Mouse (Mus musculus) embryonic facial prominence, embryonic 11.5 days (tissue): Measurements from ENCODE around the gene Dip2a. TPM values are rescaled to one million over a fixed set of nuclear protein-coding genes. Genes with fewer than 3 reads are reported as not detected.

Source experiments
- ATAC-seq: fragments of 200-750 bp; cut with Nextera tagmentation; replicated peaks from 2 replicates; pipeline ENCODE4 v1.8.0; 2017; ENCODE audit warnings: low read depth; ENCODE audit not compliant: insufficient number of reproducible peaks, low FRiP score, low TSS enrichment
- DNase-seq: peaks from one replicate; pipeline ENCODE4 v3.0.0-alpha.2; 2015; ENCODE audit warnings: low spot score
- H3K27ac ChIP-seq: fragments of 300-500 bp; sonication (generic); replicated peaks from 2 replicates; pipeline ENCODE4 v1.5.1; 2014; ENCODE audit warnings: mild to moderate bottlenecking, low read depth, low read length, control low read depth
- H3K27me3 ChIP-seq: fragments of 300-500 bp; sonication (generic); 2 replicates; pipeline ENCODE4 v1.6.1; 2014; ENCODE audit warnings: mild to moderate bottlenecking, low read length, moderate library complexity, mixed read lengths; ENCODE audit not compliant: control insufficient read depth, insufficient read depth
- H3K36me3 ChIP-seq: fragments of 300-500 bp; sonication (generic); replicated peaks from 2 replicates; pipeline ENCODE4 v1.6.1; 2014; ENCODE audit warnings: low read depth, mild to moderate bottlenecking, low read length, moderate library complexity, mixed read lengths; ENCODE audit not compliant: control insufficient read depth, insufficient read depth
- H3K4me1 ChIP-seq: fragments of 300-500 bp; sonication (generic); 2 replicates; pipeline ENCODE4 v1.6.1; 2014; ENCODE audit warnings: low read length, mixed read lengths; ENCODE audit not compliant: control insufficient read depth, insufficient read depth
- H3K4me2 ChIP-seq: fragments of 300-500 bp; sonication (generic); 2 replicates; pipeline ENCODE4 v1.6.1; 2014; ENCODE audit warnings: low read depth, mild to moderate bottlenecking, control low read depth, low read length, moderate library complexity
- H3K4me3 ChIP-seq: fragments of 300-500 bp; sonication (generic); 2 replicates; pipeline ENCODE4 v1.5.1; 2014; ENCODE audit warnings: low read depth, low read length, control low read depth
- H3K9ac ChIP-seq: fragments of 300-500 bp; sonication (generic); replicated peaks from 2 replicates; pipeline ENCODE4 v1.6.1; 2014; ENCODE audit warnings: mild to moderate bottlenecking, control low read depth, low read length
- H3K9me3 ChIP-seq: fragments of 300-500 bp; sonication (generic); replicated peaks from 2 replicates; pipeline ENCODE4 v1.6.1; 2016; ENCODE audit warnings: mild to moderate bottlenecking, low read length, inconsistent platforms, mixed read lengths; ENCODE audit not compliant: control insufficient read depth
- WGBS: fragments of 180-500 bp; shearing (Covaris S2); extraction: QIAGEN DNeasy Blood & Tissue Kit; methylation state at CpG from one replicate; pipeline ENCODE4 v1.1.7; 2014; 5-methylcytosine and 5-hydroxymethylcytosine counted together
- polyA plus RNA-seq: library from polyadenylated mRNA; unstranded; fragments of >200 nt; fragmentation: Nextera tagmentation; extraction: Ambion mirVana; gene quantifications from 2 replicates; pipeline ENCODE4 v1.2.1, GENCODE M21; 2014

Dip2a gene
- polyA plus RNA-seq, 1 experiment from 2014 or later, result 3.9 TPM

- Histone ChIP-seq H3K36me3 (no peaks in the 10 kb centered on the region), H3K4me3 (no peak overlapping the region), H3K27me3 (no peaks in the 10 kb centered on the region), H3K9ac (no peak overlapping the region), H3K4me2 (no peak overlapping the region), H3K27ac (no peak overlapping the region), H3K4me1 (no peaks in the 10 kb centered on the region), H3K9me3 (no peaks in the 10 kb centered on the region)
- ATAC-seq (no peak), DNase-seq (no peak)
- 89% methylated on average over 5 of the region's 5 CpGs for WGBS
Measured at GRCm38 (mm10) chr10:76300133-76300532, 45.0 kb downstream of the Dip2a start.

- Histone ChIP-seq H3K4me3 (no peak overlapping the region), H3K27me3 (no peaks in the 10 kb centered on the region), H3K36me3 (no peaks in the 10 kb centered on the region; the same call in 1 of the 2 replicates), H3K27ac (no peak overlapping the region), H3K9me3 (no peaks in the 10 kb centered on the region), H3K9ac (no peak overlapping the region), H3K4me1 (no peaks in the 10 kb centered on the region), H3K4me2 (no peak overlapping the region)
- DNase-seq (no peak), ATAC-seq (no peak)
- WGBS, result 94% methylated on average over 4 of the region's 4 CpGs
Measured at GRCm38 (mm10) chr10:76293222-76293621, 51.9 kb downstream of the Dip2a start.

GRCm38 (mm10) chr10:76289936-76290671 is 55.0 kb downstream of the Dip2a start:
- Histone ChIP-seq H3K36me3 (no peaks in the 10 kb centered on the region; the same call in 1 of the 2 replicates), H3K9ac (no peak overlapping the region), H3K4me2 (no peak overlapping the region), H3K9me3 (no peaks in the 10 kb centered on the region), H3K4me1 (no peaks in the 10 kb centered on the region), H3K4me3 (no peak overlapping the region), H3K27ac (no peak overlapping the region), H3K27me3 (no peaks in the 10 kb centered on the region)
- no peak for DNase-seq
- ATAC-seq, result no peak
- WGBS, result 85% methylated on average over 3 of the region's 3 CpGs

- H3K9me3 ChIP-seq, result no peaks in the 10 kb centered on the region
- H3K9ac ChIP-seq, result no peak overlapping the region
- H3K27me3 ChIP-seq, result no peaks in the 10 kb centered on the region
- H3K4me1 ChIP-seq, result no peaks in the 10 kb centered on the region
- no peaks in the 10 kb centered on the region; the same call in 1 of the 2 replicates for H3K36me3 ChIP-seq
- no peak overlapping the region for H3K4me2 ChIP-seq
- ATAC-seq, result no peak
- DNase-seq, result no peak
- WGBS, result 85% methylated on average over 5 of the region's 5 CpGs
- no peak overlapping the region for H3K4me3 ChIP-seq
- no peak overlapping the region for H3K27ac ChIP-seq
Measured at GRCm38 (mm10) chr10:76289052-76289451, 56.0 kb downstream of the Dip2a start.

GRCm38 (mm10) chr10:76288268-76288993 is 56.7 kb downstream of the Dip2a start:
- H3K9me3 ChIP-seq, result no peaks in the 10 kb centered on the region
- DNase-seq, result no peak
- no peak for ATAC-seq
- 64% methylated on average over 11 of the region's 11 CpGs for WGBS
- no peaks in the 10 kb centered on the region for H3K27me3 ChIP-seq
- H3K4me2 ChIP-seq, result no peak overlapping the region
- no peak overlapping the region for H3K27ac ChIP-seq
- no peak overlapping the region for H3K4me3 ChIP-seq
- H3K4me1 ChIP-seq, result no peaks in the 10 kb centered on the region
- H3K36me3 ChIP-seq, result no peaks in the 10 kb centered on the region; the same call in 1 of the 2 replicates
- H3K9ac ChIP-seq, result no peak overlapping the region

GRCm38 (mm10) chr10:76278541-76279097 is 66.5 kb downstream of the Dip2a start:
- Histone ChIP-seq H3K36me3 (no peaks in the 10 kb centered on the region; the same call in 1 of the 2 replicates), H3K4me2 (no peak overlapping the region), H3K27me3 (no peaks in the 10 kb centered on the region), H3K27ac (no peak overlapping the region), H3K9ac (no peak overlapping the region), H3K4me3 (no peak overlapping the region), H3K9me3 (no peaks in the 10 kb centered on the region), H3K4me1 (no peaks in the 10 kb centered on the region)
- 75% methylated on average over 5 of the region's 5 CpGs for WGBS
- ATAC-seq (no peak), DNase-seq (no peak)

GRCm38 (mm10) chr10:76275256-76275655 is 69.8 kb downstream of the Dip2a start:
- Histone ChIP-seq H3K36me3 (peaks cover 3% of the 10 kb centered on the region; the same call in 1 of the 2 replicates), H3K27ac (no peak overlapping the region), H3K4me1 (no peaks in the 10 kb centered on the region), H3K4me3 (no peak overlapping the region), H3K9ac (no peak overlapping the region), H3K27me3 (no peaks in the 10 kb centered on the region), H3K4me2 (no peak overlapping the region), H3K9me3 (no peaks in the 10 kb centered on the region)
- ATAC-seq (no peak), DNase-seq (no peak)
- 80% methylated on average over 10 of the region's 10 CpGs for WGBS

GRCm38 (mm10) chr10:76271238-76271637 is 73.9 kb downstream of the Dip2a start:
- DNase-seq (peak; percentile 44), ATAC-seq (no peak)
- Histone ChIP-seq H3K27ac (no peak overlapping the region), H3K27me3 (no peaks in the 10 kb centered on the region), H3K9ac (no peak overlapping the region), H3K9me3 (no peaks in the 10 kb centered on the region), H3K4me1 (no peaks in the 10 kb centered on the region), H3K36me3 (peaks cover 3% of the 10 kb centered on the region), H3K4me3 (no peak overlapping the region), H3K4me2 (no peak overlapping the region)
- 46% methylated on average over 8 of the region's 8 CpGs for WGBS
